Mouse (Mus musculus) MEL (cell line): ENCODE measurements around the gene Zfand2a. TPM values are rescaled to one million over a fixed set of nuclear protein-coding genes. Genes with fewer than 3 reads are reported as not detected.
A peak's percentile ranks its signal among the peaks of the same experiment; 100 is the strongest.

Source experiments
- DNase-seq: peaks from one replicate; pipeline ENCODE4 v3.0.0; 2011; ENCODE audit warnings: low read depth, low spot score
- H3K27ac ChIP-seq: 2 replicates; pipeline ENCODE4 v1.5.1; 2012; ENCODE audit warnings: low read depth, mild to moderate bottlenecking, control low read depth, low read length, moderate library complexity; ENCODE audit not compliant: control insufficient read depth
- H3K27me3 ChIP-seq, 2 experiments: fragments of 150-350 bp in 1 of 2; sonication (generic) in 1 of 2; 2 replicates each; pipeline ENCODE4 v1.6.1; 2012; ENCODE audit warnings: low read length in 2 of 2, mild to moderate bottlenecking in 2 of 2, improper control_type of control experiment in 1 of 2, moderate library complexity in 1 of 2; ENCODE audit not compliant: insufficient read depth in 2 of 2, control insufficient read depth in 1 of 2
- H3K36me3 ChIP-seq, 2 experiments: 2 replicates each; pipeline ENCODE4 v1.6.1; 2012 to 2014; ENCODE audit warnings: low read length in 2 of 2, improper control_type of control experiment in 1 of 2, inconsistent platforms in 1 of 2, mild to moderate bottlenecking in 1 of 2; ENCODE audit not compliant: insufficient read depth in 2 of 2, control insufficient read depth in 1 of 2
- H3K4me1 ChIP-seq, 2 experiments: fragments of 150-350 bp in 1 of 2; sonication (generic) in 1 of 2; 2 replicates each; pipeline ENCODE4 v1.6.1; 2012; ENCODE audit warnings: low read length in 2 of 2, improper control_type of control experiment in 1 of 2, mild to moderate bottlenecking in 1 of 2; ENCODE audit not compliant: insufficient read depth in 2 of 2, control insufficient read depth in 1 of 2
- H3K4me3 ChIP-seq, 2 experiments: fragments of 150-350 bp in 1 of 2; sonication (generic) in 1 of 2; 2 replicates each; pipeline ENCODE4 v1.5.1; 2012; ENCODE audit warnings: low read depth in 2 of 2, low read length in 2 of 2, mild to moderate bottlenecking in 2 of 2, moderate library complexity in 2 of 2, control low read depth in 1 of 2, improper control_type of control experiment in 1 of 2; ENCODE audit not compliant: control insufficient read depth in 1 of 2, insufficient read depth in 1 of 2
- H3K79me2 ChIP-seq: 2 replicates; pipeline ENCODE4 v1.6.1; 2012; ENCODE audit warnings: mild to moderate bottlenecking, low read length, moderate library complexity; ENCODE audit not compliant: control insufficient read depth, poor library complexity, insufficient read depth
- H3K9ac ChIP-seq: 2 replicates; pipeline ENCODE4 v1.6.1; 2012; ENCODE audit warnings: low read depth, mild to moderate bottlenecking, control low read depth, low read length, moderate library complexity; ENCODE audit not compliant: control insufficient read depth, poor library complexity, severe bottlenecking
- H3K9me3 ChIP-seq: fragments of 150-350 bp; sonication (generic); replicated peaks from 2 replicates; pipeline ENCODE4 v1.6.1; 2012; ENCODE audit warnings: mild to moderate bottlenecking, low read length, improper control_type of control experiment, moderate library complexity; ENCODE audit not compliant: insufficient read depth
- CHD1 ChIP-seq: IDR thresholded peaks from 2 replicates; pipeline ENCODE4 v1.6.1; 2012; ENCODE audit warnings: low read depth, mild to moderate bottlenecking, inconsistent platforms, low read length, improper control_type of control experiment
- CHD2 ChIP-seq: IDR thresholded peaks from 2 replicates; pipeline ENCODE4 v1.6.1; 2011; ENCODE audit warnings: low read length, improper control_type of control experiment
- CTCF ChIP-seq, 3 experiments: IDR thresholded peaks in 2 of 3; conservative IDR thresholded peaks in 1 of 3; 2 replicates each; pipeline ENCODE4 v1.5.1; 2011 to 2012; ENCODE audit warnings: low read length in 3 of 3, low read depth in 2 of 3, mild to moderate bottlenecking in 2 of 3, improper control_type of control experiment in 1 of 3, inconsistent platforms in 1 of 3, mixed read lengths in 1 of 3, moderate library complexity in 1 of 3; ENCODE audit not compliant: control insufficient read depth in 1 of 3, insufficient read depth in 1 of 3, poor library complexity in 1 of 3, severe bottlenecking in 1 of 3
- E2F4 ChIP-seq: IDR thresholded peaks from 2 replicates; pipeline ENCODE4 v1.6.1; 2011; ENCODE audit warnings: low read depth, low read length, improper control_type of control experiment, borderline replicate concordance
- ELF1 ChIP-seq: IDR thresholded peaks from 2 replicates; pipeline ENCODE4 v1.6.1; 2014; ENCODE audit warnings: low read depth, mild to moderate bottlenecking, inconsistent platforms, low read length, improper control_type of control experiment, moderate library complexity
- EP300 ChIP-seq, 2 experiments: IDR thresholded peaks; 2 replicates each; pipeline ENCODE4 v1.6.1; 2011; ENCODE audit warnings: improper control_type of control experiment in 2 of 2, low read length in 2 of 2, low read depth in 1 of 2, mild to moderate bottlenecking in 1 of 2
- ETS1 ChIP-seq: IDR thresholded peaks from 2 replicates; pipeline ENCODE4 v1.6.1; 2012; ENCODE audit warnings: low read depth, mild to moderate bottlenecking, inconsistent platforms, low read length, improper control_type of control experiment, moderate library complexity
- GATA1 ChIP-seq: IDR thresholded peaks from 2 replicates; pipeline ENCODE4 v1.6.1; 2011; ENCODE audit warnings: low read depth, low read length, improper control_type of control experiment
- JUND ChIP-seq: IDR thresholded peaks from 2 replicates; pipeline ENCODE4 v1.6.1; 2011; ENCODE audit warnings: low read depth, mild to moderate bottlenecking, improper control_type of control experiment, low read length
- KAT2A ChIP-seq: conservative IDR thresholded peaks from 2 replicates; pipeline ENCODE4 v1.6.1; 2012; ENCODE audit warnings: low read depth, low read length, improper control_type of control experiment, inconsistent platforms
- MAX ChIP-seq: IDR thresholded peaks from 2 replicates; pipeline ENCODE4 v1.6.1; 2011; ENCODE audit warnings: low read length, improper control_type of control experiment
- MXI1 ChIP-seq: IDR thresholded peaks from 2 replicates; pipeline ENCODE4 v1.6.1; 2011; ENCODE audit warnings: mild to moderate bottlenecking, low read depth, low read length, improper control_type of control experiment
- MYB ChIP-seq: IDR thresholded peaks from 2 replicates; pipeline ENCODE4 v1.6.1; 2011; ENCODE audit warnings: mild to moderate bottlenecking, low read depth, low read length, improper control_type of control experiment
- NRF1 ChIP-seq: IDR thresholded peaks from 2 replicates; pipeline ENCODE4 v1.6.1; 2014; ENCODE audit warnings: low read depth, mild to moderate bottlenecking, inconsistent platforms, low read length, improper control_type of control experiment, moderate library complexity; ENCODE audit not compliant: poor library complexity, insufficient read depth, severe bottlenecking
- POLR2A ChIP-seq, 2 experiments: IDR thresholded peaks; 2 replicates each; pipeline ENCODE4 v1.6.1; 2011 to 2012; ENCODE audit warnings: low read length in 2 of 2, mild to moderate bottlenecking in 2 of 2, control low read depth in 1 of 2, improper control_type of control experiment in 1 of 2, low read depth in 1 of 2, moderate library complexity in 1 of 2; ENCODE audit not compliant: control insufficient read depth in 1 of 2, insufficient read depth in 1 of 2, poor library complexity in 1 of 2
- POLR2AphosphoS2 ChIP-seq: IDR thresholded peaks from 2 replicates; pipeline ENCODE4 v1.6.1; 2011; ENCODE audit warnings: low read length, improper control_type of control experiment
- POLR2AphosphoS5 ChIP-seq: IDR thresholded peaks from 2 replicates; pipeline ENCODE4 v1.6.1; 2012; ENCODE audit warnings: low read depth, borderline replicate concordance, mild to moderate bottlenecking, inconsistent platforms, low read length, moderate library complexity, mixed read lengths
- RAD21 ChIP-seq: IDR thresholded peaks from 2 replicates; pipeline ENCODE4 v1.6.1; 2011; ENCODE audit warnings: mild to moderate bottlenecking, low read depth, low read length, improper control_type of control experiment
- RCOR1 ChIP-seq: IDR thresholded peaks from 2 replicates; pipeline ENCODE4 v1.6.1; 2012; ENCODE audit warnings: low read depth, mild to moderate bottlenecking, inconsistent platforms, low read length, improper control_type of control experiment
- TAL1 ChIP-seq: IDR thresholded peaks from 2 replicates; pipeline ENCODE4 v1.6.1; 2012; ENCODE audit warnings: mild to moderate bottlenecking, inconsistent platforms, low read length, moderate library complexity, mixed read lengths
- USF2 ChIP-seq, 2 experiments: IDR thresholded peaks; 2 replicates each; pipeline ENCODE4 v1.6.1; 2011 to 2012; ENCODE audit warnings: improper control_type of control experiment in 2 of 2, low read length in 2 of 2, borderline replicate concordance in 1 of 2, inconsistent platforms in 1 of 2, low read depth in 1 of 2, mild to moderate bottlenecking in 1 of 2; ENCODE audit not compliant: insufficient read depth in 1 of 2
- ZC3H11A ChIP-seq: IDR thresholded peaks from 2 replicates; pipeline ENCODE4 v1.6.1; 2012; ENCODE audit warnings: low read depth, mild to moderate bottlenecking, inconsistent platforms, low read length, improper control_type of control experiment
- ZMIZ1 ChIP-seq: IDR thresholded peaks from 2 replicates; pipeline ENCODE4 v1.6.1; 2012; ENCODE audit warnings: low read depth, mild to moderate bottlenecking, inconsistent platforms, low read length, improper control_type of control experiment, moderate library complexity
- ZNF384 ChIP-seq: IDR thresholded peaks from 2 replicates; pipeline ENCODE4 v1.6.1; 2012; ENCODE audit warnings: low read depth, mild to moderate bottlenecking, inconsistent platforms, low read length, improper control_type of control experiment
- polyA plus RNA-seq, 2 experiments: library from polyadenylated mRNA; stranded (reverse) in 1 of 2; unstranded in 1 of 2; fragments of >175 nt in 1 of 2; fragments of >200 nt in 1 of 2; gene quantifications; 2 replicates each; pipeline versions ENCODE4 v1.2.1 to v1.2.4; 2012; ENCODE audit warnings: low replicate concordance in 2 of 2, low read depth in 1 of 2; ENCODE audit not compliant: insufficient read length in 2 of 2, insufficient read depth in 1 of 2, missing spikeins in 1 of 2
- total RNA-seq: library from RNA; depleted of rRNA; stranded (reverse); fragments of 300-350 nt; gene quantifications from 2 replicates; pipeline ENCODE4 v1.2.3, GENCODE M21; 2012

Zfand2a gene
- total and polyA plus RNA-seq, 3 experiments, result 13.8 to 15.3 TPM; not detected in 1

DNA sequence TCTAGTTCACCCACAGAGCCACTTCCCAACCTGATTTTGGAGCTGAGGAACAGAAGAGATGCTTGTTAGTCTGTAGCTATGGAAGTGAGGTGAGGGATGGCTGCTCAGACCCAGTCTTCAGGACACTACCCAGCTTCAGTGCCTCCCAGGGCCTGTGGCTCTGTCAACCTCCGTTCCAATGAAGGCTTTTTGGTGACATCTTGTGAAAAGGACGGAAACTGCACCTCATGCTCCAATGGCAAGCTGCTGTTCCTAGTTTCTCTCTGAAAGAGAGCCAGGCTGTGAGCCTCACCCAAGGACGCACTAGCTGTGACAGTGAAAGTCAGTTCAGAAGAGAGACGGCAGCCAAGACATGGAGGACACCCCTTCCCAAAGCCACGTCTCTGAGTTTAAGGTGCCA lies 16.4 kb downstream of the Zfand2a start:
- Histone ChIP-seq H3K9ac (no peak overlapping the region), H3K4me3 (no peak overlapping the region), H3K27ac (no peak overlapping the region), H3K79me2 (no peaks in the 10 kb centered on the region), H3K9me3 (no peaks in the 10 kb centered on the region), H3K36me3 (peaks cover 2 to 10% of the 10 kb centered on the region in 2 experiments; a peak in 3 of 4 replicates), H3K4me1 (peaks cover 13 to 14% of the 10 kb centered on the region in 2 experiments), H3K27me3 (no peaks in the 10 kb centered on the region)
- no peak for DNase-seq
- no peak for TF ChIP-seq KAT2A
- TF ChIP-seq MAX, result no peak
- TF ChIP-seq ELF1, result no peak
- TF ChIP-seq POLR2AphosphoS2, result no peak
- TF ChIP-seq ZMIZ1, result no peak
- TF ChIP-seq ZC3H11A, result no peak
- no peak for TF ChIP-seq ETS1
- no peak for TF ChIP-seq USF2 (IDR thresholded peaks at IDR 0.05; ENCODE audit: borderline replicate concordance in 1 of 2, insufficient read depth in 1 of 2, low read depth in 1 of 2, low read length in 2 of 2)
- TF ChIP-seq GATA1, result no peak
- no peak for TF ChIP-seq MYB
- TF ChIP-seq CHD2, result no peak
- no peak for TF ChIP-seq CHD1
- no peak for TF ChIP-seq MXI1
- TF ChIP-seq RCOR1, result no peak
- no peak for TF ChIP-seq POLR2AphosphoS5
- TF ChIP-seq CTCF (IDR thresholded peaks at IDR 0.05 in 2 of 3, conservative IDR thresholded peaks at IDR 0.05 in 1 of 3; ENCODE audit: control insufficient read depth in 1 of 3, insufficient read depth in 1 of 3, low read depth in 2 of 3, low read length in 3 of 3, poor library complexity in 1 of 3, severe bottlenecking in 1 of 3), result peak in 1 of 3 experiments; percentile 18; a peak in 1 of 6 replicates
- TF ChIP-seq RAD21, result peak; percentile 15; the same call in 1 of the 2 replicates
- no peak for TF ChIP-seq NRF1

DNA sequence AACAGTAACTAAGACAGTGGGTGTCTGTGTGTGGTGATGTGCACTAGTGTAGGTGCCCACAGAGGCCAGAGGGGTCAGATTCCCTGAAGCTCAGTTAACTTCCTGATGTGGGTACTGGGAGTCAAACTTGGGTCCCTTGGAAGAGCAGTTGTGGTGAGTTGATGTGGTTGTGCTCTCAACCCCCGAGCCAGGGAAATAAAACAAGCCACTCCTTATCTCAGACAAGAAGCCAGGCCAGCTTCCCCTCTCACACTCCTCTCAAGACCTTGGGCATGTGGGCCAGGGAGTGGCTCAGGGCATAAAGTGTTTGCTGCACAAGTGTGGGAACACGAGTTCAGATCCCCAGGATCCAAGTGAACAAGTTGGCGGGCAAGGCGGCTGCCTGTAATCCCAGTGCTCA lies 17.5 kb downstream of the Zfand2a start:
- TF ChIP-seq TAL1 (0 out of 2 replicates have a peak, but pooled peaks have one; percentile 6), EP300 (IDR thresholded peaks at IDR 0.05; ENCODE audit: low read depth in 1 of 2, low read length in 2 of 2) (peak in 1 of 2 experiments; percentile 4; a peak in 1 of 4 replicates), MYB (no peak), KAT2A (no peak), JUND (no peak), CHD2 (no peak), MAX (no peak), RAD21 (no peak), E2F4 (no peak), ZC3H11A (no peak), NRF1 (no peak), ELF1 (no peak), ETS1 (no peak), POLR2A (IDR thresholded peaks at IDR 0.05; ENCODE audit: control insufficient read depth in 1 of 2, insufficient read depth in 1 of 2, low read depth in 1 of 2, low read length in 2 of 2, poor library complexity in 1 of 2) (no peak), POLR2AphosphoS2 (no peak), MXI1 (no peak), ZNF384 (no peak)
- TF ChIP-seq, all 39 proteins: peak for 2
- H3K4me1 ChIP-seq, result peaks cover 13 to 14% of the 10 kb centered on the region in 2 experiments
- H3K9ac ChIP-seq, result no peak overlapping the region
- H3K36me3 ChIP-seq, result peaks cover 0 to 10% of the 10 kb centered on the region in 2 experiments; a peak in 2 of 4 replicates
- H3K9me3 ChIP-seq, result no peaks in the 10 kb centered on the region
- H3K27ac ChIP-seq, result peak overlapping the region; percentile 43; the same call in 1 of the 2 replicates
- no peaks in the 10 kb centered on the region for H3K27me3 ChIP-seq
- no peak overlapping the region; a peak in 1 of 4 replicates for H3K4me3 ChIP-seq
- DNase-seq, result peak; percentile 64
- H3K79me2 ChIP-seq, result no peaks in the 10 kb centered on the region
